Mouse (Mus musculus) megakaryocyte, embryonic 14.5 days (primary cell): ENCODE results near the gene Bnip2.

Experiments used
- FLI1 ChIP-seq: IDR thresholded peaks from 2 replicates; pipeline ENCODE4 v1.6.1; 2012; ENCODE audit warnings: low read length, inconsistent platforms, mixed read lengths
- GATA1 ChIP-seq: IDR thresholded peaks from 3 replicates; pipeline ENCODE4 v1.6.1; 2012; ENCODE audit warnings: mixed read lengths, low read length, inconsistent platforms, borderline replicate concordance

- TF ChIP-seq GATA1 (no peak), FLI1 (no peak)
These were observed 55.6 kb downstream of the Bnip2 start for GRCm38 (mm10) chr9:70044865-70045264.
